Mouse (Mus musculus) fibroblast of lung, adult 2 months (primary cell): ENCODE data around the gene Brpf3.

ENCODE experiments used
- DNase-seq: peaks from one replicate; pipeline ENCODE4 v3.0.0-alpha.2; 2011; ENCODE audit warnings: low read depth

Brpf3 gene

GRCm38 (mm10) chr17:28875316-28875715, 74.4 kb downstream of the Brpf3 start:
- DNase-seq: peak; percentile 82

GRCm38 (mm10) chr17:28876331-28876730, 75.4 kb downstream of the Brpf3 start:
- no peak for DNase-seq

GRCm38 (mm10) chr17:28876821-28877220, 75.9 kb downstream of the Brpf3 start:
- DNase-seq: no peak

GRCm38 (mm10) chr17:28879931-28880391, 79.1 kb downstream of the Brpf3 start:
- no peak for DNase-seq

GRCm38 (mm10) chr17:28882316-28882715, 81.4 kb downstream of the Brpf3 start:
- DNase-seq: no peak

GRCm38 (mm10) chr17:28882810-28883209, 81.9 kb downstream of the Brpf3 start:
- no peak for DNase-seq

GRCm38 (mm10) chr17:28883941-28884516, 83.1 kb downstream of the Brpf3 start:
- no peak for DNase-seq

GRCm38 (mm10) chr17:28885231-28885630, 84.3 kb downstream of the Brpf3 start:
- no peak for DNase-seq

- DNase-seq: no peak
Observed at GRCm38 (mm10) chr17:28886266-28886665, 85.4 kb downstream of the Brpf3 start.
